Mouse (Mus musculus): ENCODE measurements around the gene Lmntd1. TPM values are rescaled to one million over a fixed set of nuclear protein-coding genes. Genes with fewer than 3 reads are reported as not detected.

The Lmntd1 gene
- polyA plus RNA-seq (2014; fragmentation: Nextera tagmentation; extraction: Ambion mirVana): not detected in 2 replicates

DNA sequence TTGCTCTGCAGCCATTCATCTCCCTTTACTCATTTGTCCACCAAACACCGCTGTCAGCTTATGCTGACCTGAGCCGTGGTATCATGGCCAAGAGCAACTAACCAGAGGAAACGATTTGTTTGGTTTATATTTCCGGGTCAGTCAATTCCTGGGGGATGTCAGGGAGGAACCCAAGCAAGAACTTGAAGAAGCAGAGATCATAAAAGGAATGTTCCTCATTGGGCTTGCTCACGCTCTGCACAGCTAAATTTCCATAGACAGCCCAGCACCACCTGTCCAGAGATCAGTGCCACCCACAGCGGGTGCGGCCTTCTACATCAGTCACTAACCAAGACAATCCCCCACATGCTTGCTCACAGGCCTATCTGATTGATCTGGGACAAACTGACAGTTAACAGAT lies at the start of gene Lmntd1:
Lmntd1 (minus strand) TSS at position 101 of the 400 bp plus-strand sequence.
- Histone ChIP-seq H3K4me2 (no peak within 1 kb of the TSS), H3K27ac (ENCODE audit: low read depth, low read length) (no peak within 1 kb of the TSS), H3K4me3 (ENCODE audit: low read depth, low read length) (no peak within 1 kb of the TSS), H3K4me1 (replicated peaks; ENCODE audit: control insufficient read depth, insufficient read depth, low read length) (no peaks in the 10 kb centered on the region), H3K27me3 (replicated peaks; ENCODE audit: control insufficient read depth, insufficient read depth, low read length) (no peaks in the 10 kb centered on the region), H3K9me3 (ENCODE audit: control insufficient read depth, low read length) (no peaks in the 10 kb centered on the region), H3K9ac (ENCODE audit: low read depth, low read length) (no peak within 1 kb of the TSS), H3K36me3 (ENCODE audit: control insufficient read depth, insufficient read depth, low read length) (no peaks in the 10 kb centered on the region)
- WGBS: 74% methylated on average over 7 of the region's 7 CpGs
- DNase-seq (ENCODE audit: low spot score) (no peak), ATAC-seq (replicated peaks; ENCODE audit: low FRiP score) (no peak)

DNA sequence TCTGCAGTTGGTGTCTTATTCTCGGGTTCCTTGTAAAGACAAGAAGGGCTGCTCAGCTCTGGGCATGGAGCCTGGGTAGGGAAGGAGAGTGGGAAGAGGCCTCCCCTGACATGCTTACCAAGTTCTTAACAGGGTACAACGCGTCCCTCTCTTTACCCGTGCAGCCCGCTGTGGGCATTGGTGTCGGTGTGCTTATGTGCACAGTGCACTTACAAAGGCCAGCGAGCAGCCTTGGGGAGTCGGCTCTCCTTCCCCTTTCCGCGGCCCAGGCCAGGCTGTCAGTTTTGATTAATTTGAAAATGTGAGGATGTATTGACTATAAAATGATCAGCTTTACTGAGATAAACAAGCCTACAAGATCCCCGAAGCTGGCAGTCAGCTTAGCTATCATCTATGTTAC lies 46.8 kb upstream of the Lmntd1 start:
- no peak overlapping the region for H3K27ac ChIP-seq (ENCODE audit: low read depth, low read length)
- no peaks in the 10 kb centered on the region for H3K9me3 ChIP-seq (ENCODE audit: control insufficient read depth, low read length)
- no peak overlapping the region for H3K4me3 ChIP-seq (ENCODE audit: low read depth, low read length)
- no peaks in the 10 kb centered on the region for H3K27me3 ChIP-seq (replicated peaks; ENCODE audit: control insufficient read depth, insufficient read depth, low read length)
- H3K9ac ChIP-seq (ENCODE audit: low read depth, low read length): no peak overlapping the region
- no peak overlapping the region for H3K4me2 ChIP-seq
- no peak for DNase-seq (ENCODE audit: low spot score)
- H3K36me3 ChIP-seq (ENCODE audit: control insufficient read depth, insufficient read depth, low read length): no peaks in the 10 kb centered on the region
- no peaks in the 10 kb centered on the region for H3K4me1 ChIP-seq (replicated peaks; ENCODE audit: control insufficient read depth, insufficient read depth, low read length)
- 73% methylated on average over 11 of the region's 11 CpGs for WGBS
- no peak for ATAC-seq (replicated peaks; ENCODE audit: low FRiP score)

DNA sequence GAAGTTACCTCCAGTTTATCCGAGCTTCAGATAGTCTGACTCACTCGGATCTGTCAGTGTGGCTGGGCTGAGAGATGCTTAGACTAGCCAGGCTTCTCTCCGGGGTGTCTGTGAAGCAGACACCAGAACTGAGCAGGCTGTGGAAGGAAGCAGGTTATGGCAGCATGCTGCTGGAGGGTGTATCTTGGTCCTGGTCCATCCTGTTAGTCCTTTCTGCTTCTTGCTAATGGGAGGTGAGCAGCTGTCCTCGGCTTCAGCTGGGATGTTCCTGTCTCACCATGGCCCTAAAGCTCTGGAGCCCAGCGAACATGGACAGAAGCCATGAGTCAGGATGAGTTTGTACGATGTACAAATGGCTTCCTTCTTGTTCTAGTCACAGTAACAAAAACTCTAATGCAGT lies 45.0 kb upstream of the Lmntd1 start:
- ATAC-seq (replicated peaks; ENCODE audit: low FRiP score) (no peak), DNase-seq (ENCODE audit: low spot score) (no peak)
- Histone ChIP-seq H3K9me3 (ENCODE audit: control insufficient read depth, low read length) (0 out of 2 replicates have a peak, but pooled peaks cover 2% of the 10 kb centered on the region), H3K27me3 (replicated peaks; ENCODE audit: control insufficient read depth, insufficient read depth, low read length) (no peaks in the 10 kb centered on the region), H3K27ac (ENCODE audit: low read depth, low read length) (no peak overlapping the region), H3K4me3 (ENCODE audit: low read depth, low read length) (no peak overlapping the region), H3K9ac (ENCODE audit: low read depth, low read length) (no peak overlapping the region), H3K4me1 (replicated peaks; ENCODE audit: control insufficient read depth, insufficient read depth, low read length) (no peaks in the 10 kb centered on the region), H3K36me3 (ENCODE audit: control insufficient read depth, insufficient read depth, low read length) (no peaks in the 10 kb centered on the region), H3K4me2 (no peak overlapping the region)
- WGBS: 74% methylated on average over 6 of the region's 6 CpGs

DNA sequence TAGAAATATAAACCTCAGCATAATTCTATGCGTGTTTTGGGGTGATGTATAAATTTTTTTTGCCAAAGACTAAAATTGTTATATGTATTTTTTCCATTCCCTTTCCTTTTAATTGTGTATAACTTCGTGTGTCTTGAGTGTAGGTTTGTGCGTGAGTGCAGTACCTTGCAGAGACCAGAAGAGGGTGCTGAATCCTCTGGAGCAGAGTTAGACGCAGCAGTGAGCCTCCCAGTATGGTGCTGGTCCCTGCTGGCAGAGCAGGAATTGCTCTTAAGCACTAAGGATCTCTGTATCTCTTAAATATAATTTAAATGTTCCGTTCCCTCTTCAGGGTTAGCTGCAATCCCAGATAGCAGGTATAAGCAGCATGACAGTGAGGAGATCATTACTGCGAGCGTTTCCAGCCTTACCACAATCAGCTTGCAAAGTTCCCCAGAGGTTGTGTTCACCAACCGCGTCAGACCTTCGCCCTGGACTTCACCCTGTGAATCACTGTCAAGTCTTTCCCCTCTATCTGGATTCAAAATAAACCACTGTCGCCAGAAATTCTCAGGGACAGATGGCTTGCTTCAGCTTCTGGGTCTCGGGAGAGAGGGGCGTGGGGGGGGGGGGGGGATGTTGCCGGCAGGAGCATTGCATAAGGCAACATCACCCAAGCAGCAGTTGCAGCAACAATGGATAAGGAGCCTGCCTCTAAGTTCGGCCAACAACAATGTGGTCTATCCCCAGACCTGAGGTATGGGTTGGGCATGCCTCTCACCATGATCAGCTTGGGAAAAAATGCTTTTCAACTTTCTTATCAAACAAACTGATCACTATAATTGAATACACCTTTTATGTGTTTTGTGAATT lies 42.8 kb upstream of the Lmntd1 start:
- DNase-seq (ENCODE audit: low spot score): no peak
- Histone ChIP-seq H3K27ac (ENCODE audit: low read depth, low read length) (no peak overlapping the region), H3K4me1 (replicated peaks; ENCODE audit: control insufficient read depth, insufficient read depth, low read length) (no peaks in the 10 kb centered on the region), H3K27me3 (replicated peaks; ENCODE audit: control insufficient read depth, insufficient read depth, low read length) (no peaks in the 10 kb centered on the region), H3K9ac (ENCODE audit: low read depth, low read length) (no peak overlapping the region), H3K9me3 (ENCODE audit: control insufficient read depth, low read length) (0 out of 2 replicates have a peak, but pooled peaks cover 2% of the 10 kb centered on the region), H3K36me3 (ENCODE audit: control insufficient read depth, insufficient read depth, low read length) (no peaks in the 10 kb centered on the region), H3K4me3 (ENCODE audit: low read depth, low read length) (no peak overlapping the region), H3K4me2 (no peak overlapping the region)
- WGBS: 76% methylated on average over 15 of the region's 15 CpGs
- ATAC-seq (replicated peaks; ENCODE audit: low FRiP score): no peak

DNA sequence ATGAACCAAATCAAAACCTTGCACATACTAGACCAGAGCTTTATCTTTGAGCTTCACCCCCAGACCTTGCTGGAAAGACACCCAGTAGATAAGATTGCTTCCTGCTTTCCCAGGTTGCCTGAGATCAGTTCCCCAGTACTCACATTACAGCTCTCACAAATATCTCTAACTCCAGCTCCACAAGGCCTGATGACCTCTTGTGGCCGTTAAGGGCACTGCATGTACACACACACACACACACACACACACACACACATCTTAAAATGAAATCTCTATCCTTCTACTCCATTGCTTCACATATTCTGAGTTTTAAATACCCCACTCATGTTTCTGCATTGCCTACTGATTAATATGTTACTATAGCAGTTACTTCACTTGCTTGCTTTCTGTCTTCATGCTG lies 41.6 kb upstream of the Lmntd1 start:
- Histone ChIP-seq H3K4me3 (ENCODE audit: low read depth, low read length) (no peak overlapping the region), H3K9me3 (ENCODE audit: control insufficient read depth, low read length) (0 out of 2 replicates have a peak, but pooled peaks cover 2% of the 10 kb centered on the region), H3K9ac (ENCODE audit: low read depth, low read length) (no peak overlapping the region), H3K36me3 (ENCODE audit: control insufficient read depth, insufficient read depth, low read length) (no peaks in the 10 kb centered on the region), H3K4me1 (replicated peaks; ENCODE audit: control insufficient read depth, insufficient read depth, low read length) (no peaks in the 10 kb centered on the region), H3K27me3 (replicated peaks; ENCODE audit: control insufficient read depth, insufficient read depth, low read length) (no peaks in the 10 kb centered on the region), H3K27ac (ENCODE audit: low read depth, low read length) (no peak overlapping the region), H3K4me2 (no peak overlapping the region)
- ATAC-seq (replicated peaks; ENCODE audit: low FRiP score) (no peak), DNase-seq (ENCODE audit: low spot score) (no peak)
- 61% methylated on average over 1 of the region's 1 CpGs for WGBS

DNA sequence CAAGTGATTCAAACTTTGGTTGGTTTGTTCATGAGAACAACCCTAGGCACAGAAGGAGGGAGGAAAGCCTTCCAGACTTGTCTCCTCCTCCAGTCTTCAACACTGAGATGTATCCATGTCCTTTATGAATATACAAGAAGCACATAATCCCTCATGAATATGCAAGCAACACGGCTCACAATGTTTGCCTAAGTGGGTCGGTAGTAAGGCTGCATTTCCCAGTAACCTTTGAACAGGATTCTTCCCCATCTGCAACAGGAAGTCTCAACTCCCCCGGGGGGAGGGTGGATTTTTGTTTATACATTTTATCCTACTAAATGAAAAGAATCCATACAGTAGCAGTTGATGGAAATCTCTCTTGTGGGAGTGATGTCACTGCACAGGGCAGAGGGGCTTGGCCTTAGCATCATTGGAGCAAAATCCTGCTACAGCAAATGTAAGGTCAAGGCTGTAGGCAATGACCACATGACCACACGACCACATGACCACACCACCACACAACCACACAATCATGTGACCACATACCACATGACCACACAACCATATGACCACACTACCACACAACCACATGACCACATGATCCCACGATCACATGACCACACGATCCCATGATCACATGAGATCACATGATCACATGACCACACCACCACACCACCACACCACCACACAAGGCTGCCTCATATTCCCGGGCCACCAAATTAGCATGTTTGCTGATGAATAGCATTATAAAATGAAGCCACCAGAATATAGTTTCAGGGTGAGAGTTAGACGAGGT lies 40.1 kb upstream of the Lmntd1 start:
- Histone ChIP-seq H3K27ac (ENCODE audit: low read depth, low read length) (no peak overlapping the region), H3K4me1 (replicated peaks; ENCODE audit: control insufficient read depth, insufficient read depth, low read length) (no peaks in the 10 kb centered on the region), H3K4me3 (ENCODE audit: low read depth, low read length) (no peak overlapping the region), H3K9me3 (ENCODE audit: control insufficient read depth, low read length) (0 out of 2 replicates have a peak, but pooled peaks cover 2% of the 10 kb centered on the region), H3K4me2 (no peak overlapping the region), H3K27me3 (replicated peaks; ENCODE audit: control insufficient read depth, insufficient read depth, low read length) (no peaks in the 10 kb centered on the region), H3K36me3 (ENCODE audit: control insufficient read depth, insufficient read depth, low read length) (no peaks in the 10 kb centered on the region), H3K9ac (ENCODE audit: low read depth, low read length) (no peak overlapping the region)
- DNase-seq (ENCODE audit: low spot score): no peak
- no peak for ATAC-seq (replicated peaks; ENCODE audit: low FRiP score)
- WGBS: 79% methylated on average over 8 of the region's 8 CpGs

DNA sequence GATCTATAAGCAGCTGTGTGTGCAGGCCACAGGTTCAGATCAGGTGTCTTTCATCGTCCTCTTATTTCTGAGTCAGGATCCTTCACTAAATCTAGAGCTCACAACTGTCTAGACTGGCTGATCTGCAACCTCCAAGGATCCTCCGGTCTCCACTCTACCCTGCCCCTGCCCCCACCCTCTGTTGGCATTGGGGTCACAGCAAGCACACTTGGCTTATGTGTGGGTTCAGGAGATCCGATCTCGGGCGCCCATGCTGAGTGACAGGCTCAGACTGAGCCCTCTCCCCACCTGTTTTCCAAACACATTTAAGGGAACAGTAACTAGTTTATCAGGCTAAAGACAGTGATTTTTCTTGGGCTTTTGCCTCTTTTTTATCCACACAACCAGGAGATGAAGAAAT lies 39.5 kb upstream of the Lmntd1 start:
- H3K36me3 ChIP-seq (ENCODE audit: control insufficient read depth, insufficient read depth, low read length): no peaks in the 10 kb centered on the region
- no peaks in the 10 kb centered on the region for H3K27me3 ChIP-seq (replicated peaks; ENCODE audit: control insufficient read depth, insufficient read depth, low read length)
- WGBS: 79% methylated on average over 5 of the region's 5 CpGs
- H3K4me1 ChIP-seq (replicated peaks; ENCODE audit: control insufficient read depth, insufficient read depth, low read length): no peaks in the 10 kb centered on the region
- no peak overlapping the region for H3K4me3 ChIP-seq (ENCODE audit: low read depth, low read length)
- ATAC-seq (replicated peaks; ENCODE audit: low FRiP score): no peak
- H3K4me2 ChIP-seq: no peak overlapping the region
- no peak overlapping the region for H3K9ac ChIP-seq (ENCODE audit: low read depth, low read length)
- no peak for DNase-seq (ENCODE audit: low spot score)
- no peak overlapping the region for H3K27ac ChIP-seq (ENCODE audit: low read depth, low read length)
- H3K9me3 ChIP-seq (ENCODE audit: control insufficient read depth, low read length): 0 out of 2 replicates have a peak, but pooled peaks cover 2% of the 10 kb centered on the region

DNA sequence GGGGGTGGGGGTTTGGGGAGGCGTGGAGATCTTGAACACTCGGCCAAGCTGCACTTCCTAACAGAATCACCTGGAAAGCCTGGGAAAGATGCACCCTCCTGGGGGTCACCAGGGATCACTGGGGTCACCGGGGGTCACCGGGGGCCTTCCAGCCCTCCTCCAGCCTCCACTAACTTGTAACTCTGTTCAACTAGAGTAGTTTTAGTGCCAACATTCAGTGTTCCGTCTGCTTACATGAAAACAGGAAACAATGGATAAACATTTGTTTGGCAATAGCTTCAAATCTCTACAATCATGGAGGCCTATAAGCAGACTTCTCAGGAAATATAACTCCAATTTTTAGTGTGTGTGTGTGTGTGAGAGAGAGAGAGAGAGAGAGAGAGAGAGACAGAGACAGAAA lies 38.9 kb upstream of the Lmntd1 start:
- ATAC-seq (replicated peaks; ENCODE audit: low FRiP score) (no peak), DNase-seq (ENCODE audit: low spot score) (no peak)
- no peak overlapping the region for H3K27ac ChIP-seq (ENCODE audit: low read depth, low read length)
- no peak overlapping the region for H3K4me3 ChIP-seq (ENCODE audit: low read depth, low read length)
- H3K4me1 ChIP-seq (replicated peaks; ENCODE audit: control insufficient read depth, insufficient read depth, low read length): no peaks in the 10 kb centered on the region
- no peak overlapping the region for H3K9ac ChIP-seq (ENCODE audit: low read depth, low read length)
- H3K27me3 ChIP-seq (replicated peaks; ENCODE audit: control insufficient read depth, insufficient read depth, low read length): no peaks in the 10 kb centered on the region
- no peaks in the 10 kb centered on the region for H3K36me3 ChIP-seq (ENCODE audit: control insufficient read depth, insufficient read depth, low read length)
- 72% methylated on average over 5 of the region's 5 CpGs for WGBS
- 0 out of 2 replicates have a peak, but pooled peaks cover 2% of the 10 kb centered on the region for H3K9me3 ChIP-seq (ENCODE audit: control insufficient read depth, low read length)
- no peak overlapping the region for H3K4me2 ChIP-seq

Data from liver, embryonic 11.5 days (tissue).